In genomic region chr6:56044270-56044669, GRCm38 (mm10) we compare ENCODE assay signal across 29 mouse cellular contexts. TPM values are rescaled to one million over a fixed set of nuclear protein-coding genes. Genes with fewer than 3 reads are reported as not detected.
A peak's percentile ranks its signal among the peaks of the same experiment; 100 is the strongest.
DNase-seq lines count a peak whose midpoint lies in the region; ATAC-seq lines count a peak whose summit lies in the region.
"Had no signal": no experiment of that assay in that cellular context is flagged by ENCODE, and none has a peak within 500 bp of the region (broad histone marks: within the 10 kb centered on the region; RNA-seq: fewer than 3 reads in every experiment).

No protein-coding gene starts in this region.

- peak; percentile 79 for ATAC-seq in hindbrain, embryonic 11.5 days (ENCODE audit: low FRiP score)
- no peak for ATAC-seq in hindbrain, embryonic 16.5 days
- ATAC-seq in neural tube, embryonic 11.5 days (ENCODE audit: insufficient read depth, low FRiP score, low TSS enrichment): peak; percentile 67
- ATAC-seq in midbrain, embryonic 16.5 days: peak; percentile 33; the same call in 1 of the 2 replicates
- no peak for ATAC-seq in kidney, embryonic 14.5 days (ENCODE audit: low FRiP score, low TSS enrichment)
- ATAC-seq: CD4-positive, CD25-positive, alpha-beta regulatory T cell, adult 4 months; forebrain, embryonic 16.5 days; intestine, embryonic 15.5 days had no signal

- no peak overlapping the region for H3K4me2 ChIP-seq in hindbrain, embryonic 11.5 days (replicated peaks; ENCODE audit: low read depth, low read length)
- H3K4me2 ChIP-seq in hindbrain, embryonic 16.5 days (ENCODE audit: low read length): no peak overlapping the region
- H3K4me2 ChIP-seq in neural tube, embryonic 11.5 days (ENCODE audit: low read depth): no peak overlapping the region
- H3K4me2 ChIP-seq in midbrain, embryonic 16.5 days (ENCODE audit: low read length): no peak overlapping the region
- H3K4me2 ChIP-seq in kidney, embryonic 14.5 days (replicated peaks; ENCODE audit: low read depth, low read length): no peak overlapping the region
- H3K4me2 ChIP-seq: embryonic facial prominence, embryonic 12.5 days; heart, embryonic 13.5 days; hindbrain, embryonic 15.5 days; intestine, embryonic 15.5 days; limb, embryonic 13.5 days; liver, embryonic 11.5 days; lung, embryonic 15.5 days had no signal

- H3K36me3 ChIP-seq in hindbrain, embryonic 11.5 days (ENCODE audit: control insufficient read depth, insufficient read depth, low read length): no peaks in the 10 kb centered on the region
- H3K36me3 ChIP-seq in hindbrain, embryonic 16.5 days (ENCODE audit: control insufficient read depth, insufficient read depth, low read length): no peaks in the 10 kb centered on the region
- H3K36me3 ChIP-seq in neural tube, embryonic 11.5 days (ENCODE audit: control insufficient read depth, insufficient read depth, low read length): no peaks in the 10 kb centered on the region
- no peaks in the 10 kb centered on the region for H3K36me3 ChIP-seq in midbrain, embryonic 16.5 days (ENCODE audit: control insufficient read depth, insufficient read depth, low read length)
- H3K36me3 ChIP-seq in kidney, embryonic 14.5 days (ENCODE audit: control insufficient read depth, insufficient read depth, low read length): no peaks in the 10 kb centered on the region
- H3K36me3 ChIP-seq: embryonic facial prominence, embryonic 12.5 days; heart, embryonic 13.5 days; hindbrain, embryonic 15.5 days; intestine, embryonic 15.5 days; limb, embryonic 13.5 days; lung, embryonic 15.5 days had no signal

- no peak overlapping the region for H3K9ac ChIP-seq in hindbrain, embryonic 11.5 days (ENCODE audit: low read depth, low read length)
- no peak overlapping the region for H3K9ac ChIP-seq in hindbrain, embryonic 16.5 days (ENCODE audit: low read depth, low read length)
- no peak overlapping the region for H3K9ac ChIP-seq in neural tube, embryonic 11.5 days (ENCODE audit: low read length)
- H3K9ac ChIP-seq in midbrain, embryonic 16.5 days (ENCODE audit: low read depth, low read length): no peak overlapping the region
- H3K9ac ChIP-seq in kidney, embryonic 14.5 days (ENCODE audit: low read depth, low read length): no peak overlapping the region
- H3K9ac ChIP-seq: embryonic facial prominence, embryonic 12.5 days; heart, embryonic 13.5 days; hindbrain, embryonic 15.5 days; intestine, embryonic 15.5 days; limb, embryonic 13.5 days; lung, embryonic 15.5 days had no signal

- H3K4me3 ChIP-seq in hindbrain, embryonic 11.5 days (ENCODE audit: low read depth, low read length): no peak overlapping the region
- H3K4me3 ChIP-seq in hindbrain, embryonic 16.5 days (ENCODE audit: low read length): no peak overlapping the region
- no peak overlapping the region for H3K4me3 ChIP-seq in neural tube, embryonic 11.5 days (ENCODE audit: low read depth, low read length)
- no peak overlapping the region for H3K4me3 ChIP-seq in midbrain, embryonic 16.5 days (ENCODE audit: low read depth, low read length)
- no peak overlapping the region for H3K4me3 ChIP-seq in kidney, embryonic 14.5 days (ENCODE audit: low read length)
- H3K4me3 ChIP-seq: embryonic facial prominence, embryonic 12.5 days; heart, adult 2 months; heart, embryonic 13.5 days; hindbrain, embryonic 15.5 days; intestine, embryonic 15.5 days; limb, embryonic 13.5 days; lung, embryonic 15.5 days had no signal

- 45% methylated on average over 5 of the region's 5 CpGs for WGBS in hindbrain, embryonic 11.5 days
- 34% methylated on average over 5 of the region's 5 CpGs for WGBS in hindbrain, embryonic 16.5 days
- WGBS in neural tube, embryonic 11.5 days: 57% methylated on average over 5 of the region's 5 CpGs
- 31% methylated on average over 5 of the region's 5 CpGs for WGBS in midbrain, embryonic 16.5 days
- 66% methylated on average over 5 of the region's 5 CpGs for WGBS in kidney, embryonic 14.5 days

- no peaks in the 10 kb centered on the region for H3K27me3 ChIP-seq in hindbrain, embryonic 11.5 days (ENCODE audit: control insufficient read depth, insufficient read depth, low read length)
- no peaks in the 10 kb centered on the region for H3K27me3 ChIP-seq in hindbrain, embryonic 16.5 days (replicated peaks; ENCODE audit: control insufficient read depth, insufficient read depth, low read length)
- no peaks in the 10 kb centered on the region for H3K27me3 ChIP-seq in neural tube, embryonic 11.5 days (ENCODE audit: control insufficient read depth, insufficient read depth, low read length)
- no peaks in the 10 kb centered on the region for H3K27me3 ChIP-seq in midbrain, embryonic 16.5 days (ENCODE audit: control insufficient read depth, insufficient read depth, low read depth, low read length)
- no peaks in the 10 kb centered on the region for H3K27me3 ChIP-seq in kidney, embryonic 14.5 days (ENCODE audit: control insufficient read depth, insufficient read depth, low read length)
- H3K27me3 ChIP-seq: embryonic facial prominence, embryonic 12.5 days; hindbrain, embryonic 15.5 days; intestine, embryonic 15.5 days; limb, embryonic 13.5 days; lung, embryonic 15.5 days had no signal

- DNase-seq in hindbrain, embryonic 11.5 days (ENCODE audit: low spot score): peak; percentile 45
- no peak for DNase-seq in neural tube, embryonic 11.5 days (ENCODE audit: low spot score)
- DNase-seq in neural tube, embryonic 10.5 days (ENCODE audit: extremely low spot score, low spot score): no peak
- DNase-seq in mesoderm, embryonic 11.5 days (ENCODE audit: low read depth, low spot score): peak; percentile 54
- DNase-seq: adrenal gland, postnatal 14 days; cerebellum, adult 11-12 months; cerebellum, adult 9-11 months; heart, adult 2 months; heart, postnatal 14 days; kidney, adult 2 months; kidney, postnatal 4 days; right cerebral cortex, adult 18-20 months; spleen, adult 18-20 months; thymus, adult 18-20 months; thymus, postnatal 25 days had no signal

- H3K4me1 ChIP-seq in hindbrain, embryonic 11.5 days (replicated peaks; ENCODE audit: control insufficient read depth, insufficient read depth, low read length): no peaks in the 10 kb centered on the region
- no peaks in the 10 kb centered on the region for H3K4me1 ChIP-seq in hindbrain, embryonic 16.5 days (ENCODE audit: control insufficient read depth, insufficient read depth, low read depth, low read length)
- no peaks in the 10 kb centered on the region for H3K4me1 ChIP-seq in neural tube, embryonic 11.5 days (ENCODE audit: control insufficient read depth, insufficient read depth, low read length)
- no peaks in the 10 kb centered on the region for H3K4me1 ChIP-seq in midbrain, embryonic 16.5 days (ENCODE audit: control insufficient read depth, insufficient read depth, low read length)
- H3K4me1 ChIP-seq in kidney, embryonic 14.5 days (ENCODE audit: control insufficient read depth, insufficient read depth, low read length): no peaks in the 10 kb centered on the region
- H3K4me1 ChIP-seq: embryonic facial prominence, embryonic 12.5 days; heart, embryonic 13.5 days; hindbrain, embryonic 15.5 days; intestine, embryonic 15.5 days; lung, embryonic 15.5 days had no signal

- H3K27ac ChIP-seq in hindbrain, embryonic 11.5 days (ENCODE audit: low read depth, low read length): peak overlapping the region; percentile 12; the same call in 1 of the 2 replicates
- H3K27ac ChIP-seq in hindbrain, embryonic 16.5 days (ENCODE audit: low read depth, low read length): no peak overlapping the region
- H3K27ac ChIP-seq in neural tube, embryonic 11.5 days (ENCODE audit: low read depth, low read length): 0 out of 2 replicates have a peak overlapping the region, but pooled peaks have one; percentile 10
- H3K27ac ChIP-seq in midbrain, embryonic 16.5 days (ENCODE audit: low read length): no peak overlapping the region
- no peak overlapping the region for H3K27ac ChIP-seq in kidney, embryonic 14.5 days (ENCODE audit: low read depth, low read length)
- H3K27ac ChIP-seq: embryonic facial prominence, embryonic 12.5 days; heart, adult 2 months; heart, embryonic 13.5 days; hindbrain, embryonic 15.5 days; intestine, embryonic 15.5 days; kidney, postnatal 0 days; limb, embryonic 13.5 days; lung, embryonic 15.5 days had no signal

- no peaks in the 10 kb centered on the region for H3K9me3 ChIP-seq in hindbrain, embryonic 11.5 days (ENCODE audit: control insufficient read depth, low read length)
- H3K9me3 ChIP-seq in hindbrain, embryonic 16.5 days (ENCODE audit: control insufficient read depth, low read length): no peaks in the 10 kb centered on the region
- H3K9me3 ChIP-seq in neural tube, embryonic 11.5 days (ENCODE audit: control insufficient read depth, low read length): no peaks in the 10 kb centered on the region
- no peaks in the 10 kb centered on the region for H3K9me3 ChIP-seq in midbrain, embryonic 16.5 days (replicated peaks; ENCODE audit: control insufficient read depth, low read length, poor library complexity, severe bottlenecking)
- no peaks in the 10 kb centered on the region for H3K9me3 ChIP-seq in kidney, embryonic 14.5 days (ENCODE audit: control insufficient read depth, low read length)
- H3K9me3 ChIP-seq: embryonic facial prominence, embryonic 12.5 days; heart, embryonic 13.5 days; hindbrain, embryonic 15.5 days; intestine, embryonic 15.5 days; limb, embryonic 13.5 days; lung, embryonic 15.5 days had no signal

RNA-seq across cellular contexts. Expression of gene Ppp1r17, which starts 27.0 kb away (rescaled TPM):
- polyA plus RNA-seq in hindbrain, embryonic 11.5 days (2014; fragmentation: Nextera tagmentation; extraction: Ambion mirVana): 26.5 and 33.2 TPM in 2 replicates
- 1.4 and 2.1 TPM in 2 replicates for polyA plus RNA-seq in hindbrain, embryonic 16.5 days (2015; fragmentation: Nextera tagmentation; extraction: Ambion mirVana)
- polyA plus RNA-seq in neural tube, embryonic 11.5 days (2014; fragmentation: Nextera tagmentation; extraction: Ambion mirVana): 51.2 and 52.9 TPM in 2 replicates
- polyA plus RNA-seq in midbrain, embryonic 16.5 days (2015; fragmentation: Nextera tagmentation; extraction: Ambion mirVana): 5.2 and 5.6 TPM in 2 replicates
- not detected in 2 replicates for polyA plus RNA-seq in kidney, embryonic 14.5 days (2014; fragmentation: Nextera tagmentation; extraction: Ambion mirVana)
- polyA plus RNA-seq: CD4-positive, CD25-positive, alpha-beta regulatory T cell, adult 4 months; kidney, adult 2 months; liver, embryonic 16.5 days had no signal

Comparison
In these comparisons a context has a peak if more than half of its experiments do, and no peak if none do; other contexts are left out.
1. ATAC-seq: peak in hindbrain, embryonic 11.5 days (single experiment), neural tube, embryonic 11.5 days (single experiment) and midbrain, embryonic 16.5 days (single experiment); none in hindbrain, embryonic 16.5 days (single experiment) and kidney, embryonic 14.5 days (single experiment).
2. H3K27ac ChIP-seq: peak in hindbrain, embryonic 11.5 days (single experiment) and neural tube, embryonic 11.5 days (single experiment); none in hindbrain, embryonic 16.5 days (single experiment), midbrain, embryonic 16.5 days (single experiment) and kidney, embryonic 14.5 days (single experiment).
3. DNase-seq: peak in hindbrain, embryonic 11.5 days (single experiment) and mesoderm, embryonic 11.5 days (single experiment); none in neural tube, embryonic 11.5 days (single experiment) and neural tube, embryonic 10.5 days (single experiment).